Mouse (Mus musculus): ENCODE results near the gene Stk32b. TPM values are rescaled to one million over a fixed set of nuclear protein-coding genes. Genes with fewer than 3 reads are reported as not detected.

Gene Stk32b
- polyA plus RNA-seq, 1 experiment from 2014 or later = 5.6 TPM

GRCm38 (mm10) chr5:37586071-37586470, 130.9 kb downstream of the Stk32b start:
- WGBS = 86% methylated on average over 6 of the region's 6 CpGs
- Histone ChIP-seq H3K4me2 (no peak overlapping the region), H3K9me3 (ENCODE audit: control insufficient read depth, low read length) (no peaks in the 10 kb centered on the region), H3K4me3 (ENCODE audit: low read depth, low read length) (no peak overlapping the region), H3K9ac (ENCODE audit: low read length) (no peak overlapping the region), H3K27ac (ENCODE audit: low read depth, low read length) (no peak overlapping the region), H3K27me3 (ENCODE audit: control insufficient read depth, insufficient read depth, low read length) (no peaks in the 10 kb centered on the region), H3K4me1 (ENCODE audit: control insufficient read depth, insufficient read depth, low read length) (no peaks in the 10 kb centered on the region), H3K36me3 (ENCODE audit: control insufficient read depth, insufficient read depth, low read length) (no peaks in the 10 kb centered on the region)
- DNase-seq (ENCODE audit: low spot score, missing footprints) (no peak), ATAC-seq (ENCODE audit: low FRiP score) (no peak)

GRCm38 (mm10) chr5:37575427-37575826, 141.5 kb downstream of the Stk32b start:
- 88% methylated on average over 6 of the region's 6 CpGs for WGBS
- H3K36me3 ChIP-seq (ENCODE audit: control insufficient read depth, insufficient read depth, low read length) = no peaks in the 10 kb centered on the region
- no peaks in the 10 kb centered on the region for H3K9me3 ChIP-seq (ENCODE audit: control insufficient read depth, low read length)

GRCm38 (mm10) chr5:37557274-37557815, 159.6 kb downstream of the Stk32b start:
- Histone ChIP-seq H3K9me3 (ENCODE audit: control insufficient read depth, low read length) (no peaks in the 10 kb centered on the region), H3K4me3 (ENCODE audit: low read depth, low read length) (no peak overlapping the region), H3K27me3 (ENCODE audit: control insufficient read depth, insufficient read depth, low read length) (no peaks in the 10 kb centered on the region), H3K4me2 (no peak overlapping the region), H3K36me3 (ENCODE audit: control insufficient read depth, insufficient read depth, low read length) (no peaks in the 10 kb centered on the region), H3K4me1 (ENCODE audit: control insufficient read depth, insufficient read depth, low read length) (no peaks in the 10 kb centered on the region), H3K27ac (ENCODE audit: low read depth, low read length) (no peak overlapping the region), H3K9ac (ENCODE audit: low read length) (no peak overlapping the region)
- no peak for ATAC-seq (ENCODE audit: low FRiP score)
- DNase-seq (ENCODE audit: low spot score, missing footprints) = no peak
- WGBS = 67% methylated on average over 6 of the region's 6 CpGs

More at GRCm38 (mm10) chr5:37575427-37575826, 141.5 kb downstream of the Stk32b start:
- H3K27ac ChIP-seq (ENCODE audit: low read depth, low read length) = no peak overlapping the region
- ATAC-seq (ENCODE audit: low FRiP score) (no peak), DNase-seq (ENCODE audit: low spot score, missing footprints) (no peak)
- no peaks in the 10 kb centered on the region for H3K4me1 ChIP-seq (ENCODE audit: control insufficient read depth, insufficient read depth, low read length)
- H3K4me2 ChIP-seq = no peak overlapping the region
- no peak overlapping the region for H3K9ac ChIP-seq (ENCODE audit: low read length)
- no peak overlapping the region for H3K4me3 ChIP-seq (ENCODE audit: low read depth, low read length)
- no peaks in the 10 kb centered on the region for H3K27me3 ChIP-seq (ENCODE audit: control insufficient read depth, insufficient read depth, low read length)

- no peaks in the 10 kb centered on the region for H3K9me3 ChIP-seq (ENCODE audit: control insufficient read depth, low read length)
- DNase-seq (ENCODE audit: low spot score, missing footprints) = no peak
- no peaks in the 10 kb centered on the region for H3K4me1 ChIP-seq (ENCODE audit: control insufficient read depth, insufficient read depth, low read length)
- H3K9ac ChIP-seq (ENCODE audit: low read length) = no peak overlapping the region
- no peak overlapping the region for H3K4me3 ChIP-seq (ENCODE audit: low read depth, low read length)
- no peak overlapping the region for H3K4me2 ChIP-seq
- ATAC-seq (ENCODE audit: low FRiP score) = no peak
- WGBS = 88% methylated on average over 4 of the region's 4 CpGs
- no peaks in the 10 kb centered on the region for H3K27me3 ChIP-seq (ENCODE audit: control insufficient read depth, insufficient read depth, low read length)
- H3K27ac ChIP-seq (ENCODE audit: low read depth, low read length) = no peak overlapping the region
- H3K36me3 ChIP-seq (ENCODE audit: control insufficient read depth, insufficient read depth, low read length) = no peaks in the 10 kb centered on the region
These were observed 162.7 kb downstream of the Stk32b start for GRCm38 (mm10) chr5:37554231-37554630.

GRCm38 (mm10) chr5:37551649-37552048, 165.3 kb downstream of the Stk32b start:
- no peaks in the 10 kb centered on the region for H3K4me1 ChIP-seq (ENCODE audit: control insufficient read depth, insufficient read depth, low read length)
- no peaks in the 10 kb centered on the region for H3K36me3 ChIP-seq (ENCODE audit: control insufficient read depth, insufficient read depth, low read length)
- WGBS = 81% methylated on average over 5 of the region's 5 CpGs
- H3K9ac ChIP-seq (ENCODE audit: low read length) = no peak overlapping the region
- no peak overlapping the region for H3K27ac ChIP-seq (ENCODE audit: low read depth, low read length)
- DNase-seq (ENCODE audit: low spot score, missing footprints) = no peak
- H3K27me3 ChIP-seq (ENCODE audit: control insufficient read depth, insufficient read depth, low read length) = no peaks in the 10 kb centered on the region
- ATAC-seq (ENCODE audit: low FRiP score) = no peak
- H3K9me3 ChIP-seq (ENCODE audit: control insufficient read depth, low read length) = no peaks in the 10 kb centered on the region
- no peak overlapping the region for H3K4me3 ChIP-seq (ENCODE audit: low read depth, low read length)
- no peak overlapping the region for H3K4me2 ChIP-seq

- H3K4me1 ChIP-seq (ENCODE audit: control insufficient read depth, insufficient read depth, low read length) = no peaks in the 10 kb centered on the region; the same call in 1 of the 2 replicates
- no peaks in the 10 kb centered on the region for H3K27me3 ChIP-seq (ENCODE audit: control insufficient read depth, insufficient read depth, low read length)
- ATAC-seq (ENCODE audit: low FRiP score) = no peak
- no peak overlapping the region for H3K27ac ChIP-seq (ENCODE audit: low read depth, low read length)
- no peak for DNase-seq (ENCODE audit: low spot score, missing footprints)
- no peak overlapping the region for H3K4me2 ChIP-seq
- no peaks in the 10 kb centered on the region for H3K9me3 ChIP-seq (ENCODE audit: control insufficient read depth, low read length)
- 87% methylated on average over 4 of the region's 4 CpGs for WGBS
- no peaks in the 10 kb centered on the region for H3K36me3 ChIP-seq (ENCODE audit: control insufficient read depth, insufficient read depth, low read length)
- H3K9ac ChIP-seq (ENCODE audit: low read length) = no peak overlapping the region
- H3K4me3 ChIP-seq (ENCODE audit: low read depth, low read length) = no peak overlapping the region
These were observed 181.2 kb downstream of the Stk32b start for GRCm38 (mm10) chr5:37535726-37536293.

- WGBS = 86% methylated on average over 5 of the region's 5 CpGs
- H3K27me3 ChIP-seq (ENCODE audit: control insufficient read depth, insufficient read depth, low read length) = no peaks in the 10 kb centered on the region
These were observed 181.7 kb downstream of the Stk32b start for GRCm38 (mm10) chr5:37535227-37535626.

GRCm38 (mm10) chr5:37525363-37525762, 191.6 kb downstream of the Stk32b start:
- no peaks in the 10 kb centered on the region for H3K9me3 ChIP-seq (ENCODE audit: control insufficient read depth, low read length)
- no peaks in the 10 kb centered on the region for H3K36me3 ChIP-seq (ENCODE audit: control insufficient read depth, insufficient read depth, low read length)
- no peak overlapping the region for H3K27ac ChIP-seq (ENCODE audit: low read depth, low read length)
- H3K9ac ChIP-seq (ENCODE audit: low read length) = no peak overlapping the region
- DNase-seq (ENCODE audit: low spot score, missing footprints) (no peak), ATAC-seq (ENCODE audit: low FRiP score) (no peak)
- no peaks in the 10 kb centered on the region for H3K27me3 ChIP-seq (ENCODE audit: control insufficient read depth, insufficient read depth, low read length)
- no peak overlapping the region for H3K4me3 ChIP-seq (ENCODE audit: low read depth, low read length)
- H3K4me1 ChIP-seq (ENCODE audit: control insufficient read depth, insufficient read depth, low read length) = no peaks in the 10 kb centered on the region
- WGBS = 89% methylated on average over 5 of the region's 5 CpGs
- H3K4me2 ChIP-seq = no peak overlapping the region

More at GRCm38 (mm10) chr5:37535227-37535626, 181.7 kb downstream of the Stk32b start:
- H3K4me1 ChIP-seq (ENCODE audit: control insufficient read depth, insufficient read depth, low read length) = no peaks in the 10 kb centered on the region; the same call in 1 of the 2 replicates
- H3K27ac ChIP-seq (ENCODE audit: low read depth, low read length) = no peak overlapping the region
- no peak overlapping the region for H3K4me3 ChIP-seq (ENCODE audit: low read depth, low read length)
- H3K36me3 ChIP-seq (ENCODE audit: control insufficient read depth, insufficient read depth, low read length) = no peaks in the 10 kb centered on the region
- no peak overlapping the region for H3K4me2 ChIP-seq
- no peak overlapping the region for H3K9ac ChIP-seq (ENCODE audit: low read length)
- no peak for ATAC-seq (ENCODE audit: low FRiP score)
- H3K9me3 ChIP-seq (ENCODE audit: control insufficient read depth, low read length) = no peaks in the 10 kb centered on the region
- no peak for DNase-seq (ENCODE audit: low spot score, missing footprints)

GRCm38 (mm10) chr5:37520441-37520840, 196.5 kb downstream of the Stk32b start:
- Histone ChIP-seq H3K4me3 (ENCODE audit: low read depth, low read length) (no peak overlapping the region), H3K9ac (ENCODE audit: low read length) (no peak overlapping the region), H3K36me3 (ENCODE audit: control insufficient read depth, insufficient read depth, low read length) (no peaks in the 10 kb centered on the region), H3K9me3 (ENCODE audit: control insufficient read depth, low read length) (no peaks in the 10 kb centered on the region), H3K27me3 (ENCODE audit: control insufficient read depth, insufficient read depth, low read length) (no peaks in the 10 kb centered on the region), H3K4me1 (ENCODE audit: control insufficient read depth, insufficient read depth, low read length) (no peaks in the 10 kb centered on the region), H3K27ac (ENCODE audit: low read depth, low read length) (no peak overlapping the region), H3K4me2 (no peak overlapping the region)
- ATAC-seq (ENCODE audit: low FRiP score) (no peak), DNase-seq (ENCODE audit: low spot score, missing footprints) (no peak)
- 80% methylated on average over 3 of the region's 3 CpGs for WGBS
